Mouse (Mus musculus): ENCODE data around the gene Fgd2. TPM values are rescaled to one million over a fixed set of nuclear protein-coding genes. Genes with fewer than 3 reads are reported as not detected.

The Fgd2 gene
- polyA plus RNA-seq, 1 experiment: 56.0 TPM

DNA sequence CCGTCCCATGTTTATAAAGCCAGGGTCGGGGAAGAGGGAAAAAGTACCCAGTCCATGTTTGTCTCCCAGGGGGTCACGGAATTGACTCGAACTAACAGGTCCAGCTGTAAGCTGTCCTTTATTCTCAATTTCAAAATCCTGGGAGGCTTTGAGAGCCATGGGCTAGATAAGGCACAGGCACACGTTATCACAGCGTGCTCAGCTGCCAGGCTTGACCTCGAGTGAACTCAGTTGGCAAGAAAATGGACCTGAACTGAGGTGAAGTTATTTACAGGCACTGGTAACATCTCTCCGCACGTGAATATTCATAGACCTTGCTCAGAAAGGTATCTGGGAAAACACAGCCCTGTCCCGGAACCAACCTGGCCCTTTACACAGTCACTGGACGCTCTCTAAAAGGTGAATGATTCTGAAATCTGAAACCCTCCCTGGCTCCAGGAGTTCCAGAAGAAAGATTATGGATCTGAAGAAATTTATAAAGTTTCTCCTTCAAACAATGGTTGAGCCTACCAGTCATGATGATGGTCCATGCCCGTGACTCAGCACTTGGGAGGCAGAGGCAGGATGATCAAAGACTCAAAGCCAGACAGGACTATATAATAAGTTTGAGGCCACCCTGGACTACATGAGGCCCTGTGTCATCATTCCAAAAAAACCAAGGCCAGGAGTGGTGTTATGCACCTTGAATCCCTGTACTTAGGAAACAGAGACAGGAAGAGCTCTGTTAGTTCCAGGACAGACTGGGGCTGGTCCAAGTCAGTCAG, 59.4 kb downstream of the Fgd2 start:
- DNase-seq: no peak
- H3K27me3 ChIP-seq (ENCODE audit: control insufficient read depth, insufficient read depth, low read length): no peaks in the 10 kb centered on the region
- WGBS: 94% methylated on average over 12 of the region's 12 CpGs
- TF ChIP-seq CTCF (IDR thresholded peaks at IDR 0.05; ENCODE audit: borderline replicate concordance, control insufficient read depth, extremely low read depth, insufficient read depth, low read length, poor library complexity) (no peak), POLR2A (IDR thresholded peaks at IDR 0.05; ENCODE audit: control insufficient read depth, extremely low read depth, insufficient read depth, low read length, poor library complexity) (no peak)
- H3K27ac ChIP-seq (ENCODE audit: control insufficient read depth, insufficient read depth, low read length): no peak overlapping the region
- H3K4me1 ChIP-seq (replicated peaks; ENCODE audit: control insufficient read depth, insufficient read depth, low read length): 0 out of 2 replicates have a peak, but pooled peaks cover 4% of the 10 kb centered on the region
- H3K4me3 ChIP-seq (ENCODE audit: control insufficient read depth, insufficient read depth, low read length): no peak overlapping the region
- H3K36me3 ChIP-seq (ENCODE audit: control insufficient read depth, insufficient read depth, low read length): no peaks in the 10 kb centered on the region

DNA sequence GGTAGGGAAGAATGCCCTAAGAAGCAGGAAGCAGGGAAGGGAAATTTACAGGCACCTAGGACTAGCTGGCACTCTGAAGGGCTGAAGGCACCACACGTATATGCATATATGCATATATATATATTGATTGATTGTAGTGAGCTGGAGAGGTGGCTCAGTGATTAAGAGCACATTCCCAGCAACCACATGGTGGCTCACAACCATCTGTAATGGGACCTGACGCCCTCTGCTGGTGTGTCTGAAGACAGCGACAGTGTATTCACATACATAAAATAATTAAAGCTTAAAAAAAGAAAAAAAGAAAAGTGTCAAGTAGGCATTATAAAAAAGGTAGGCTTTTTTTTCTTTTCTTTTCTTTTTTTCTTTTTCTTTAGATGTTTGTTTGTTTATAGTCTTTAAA, 60.6 kb downstream of the Fgd2 start:
- H3K27me3 ChIP-seq (ENCODE audit: control insufficient read depth, insufficient read depth, low read length): no peaks in the 10 kb centered on the region
- no peak for TF ChIP-seq CTCF (IDR thresholded peaks at IDR 0.05; ENCODE audit: borderline replicate concordance, control insufficient read depth, extremely low read depth, insufficient read depth, low read length, poor library complexity)
- no peak for TF ChIP-seq POLR2A (IDR thresholded peaks at IDR 0.05; ENCODE audit: control insufficient read depth, extremely low read depth, insufficient read depth, low read length, poor library complexity)
- 0 out of 2 replicates have a peak, but pooled peaks cover under 1% of the 10 kb centered on the region for H3K4me1 ChIP-seq (replicated peaks; ENCODE audit: control insufficient read depth, insufficient read depth, low read length)
- H3K27ac ChIP-seq (ENCODE audit: control insufficient read depth, insufficient read depth, low read length): no peak overlapping the region
- WGBS: 94% methylated on average over 3 of the region's 3 CpGs
- no peak for DNase-seq
- H3K4me3 ChIP-seq (ENCODE audit: control insufficient read depth, insufficient read depth, low read length): no peak overlapping the region
- no peaks in the 10 kb centered on the region for H3K36me3 ChIP-seq (ENCODE audit: control insufficient read depth, insufficient read depth, low read length)

- Histone ChIP-seq H3K27ac (ENCODE audit: control insufficient read depth, insufficient read depth, low read length) (no peak overlapping the region), H3K36me3 (ENCODE audit: control insufficient read depth, insufficient read depth, low read length) (no peaks in the 10 kb centered on the region), H3K4me1 (replicated peaks; ENCODE audit: control insufficient read depth, insufficient read depth, low read length) (no peaks in the 10 kb centered on the region), H3K4me3 (ENCODE audit: control insufficient read depth, insufficient read depth, low read length) (no peak overlapping the region), H3K27me3 (ENCODE audit: control insufficient read depth, insufficient read depth, low read length) (no peaks in the 10 kb centered on the region)
- no peak for TF ChIP-seq CTCF (IDR thresholded peaks at IDR 0.05; ENCODE audit: borderline replicate concordance, control insufficient read depth, extremely low read depth, insufficient read depth, low read length, poor library complexity)
- no peak for TF ChIP-seq POLR2A (IDR thresholded peaks at IDR 0.05; ENCODE audit: control insufficient read depth, extremely low read depth, insufficient read depth, low read length, poor library complexity)
- no peak for DNase-seq
- 96% methylated on average over 6 of the region's 6 CpGs for WGBS
Measured at GRCm38 (mm10) chr17:29422337-29422736, 61.6 kb downstream of the Fgd2 start.

DNA sequence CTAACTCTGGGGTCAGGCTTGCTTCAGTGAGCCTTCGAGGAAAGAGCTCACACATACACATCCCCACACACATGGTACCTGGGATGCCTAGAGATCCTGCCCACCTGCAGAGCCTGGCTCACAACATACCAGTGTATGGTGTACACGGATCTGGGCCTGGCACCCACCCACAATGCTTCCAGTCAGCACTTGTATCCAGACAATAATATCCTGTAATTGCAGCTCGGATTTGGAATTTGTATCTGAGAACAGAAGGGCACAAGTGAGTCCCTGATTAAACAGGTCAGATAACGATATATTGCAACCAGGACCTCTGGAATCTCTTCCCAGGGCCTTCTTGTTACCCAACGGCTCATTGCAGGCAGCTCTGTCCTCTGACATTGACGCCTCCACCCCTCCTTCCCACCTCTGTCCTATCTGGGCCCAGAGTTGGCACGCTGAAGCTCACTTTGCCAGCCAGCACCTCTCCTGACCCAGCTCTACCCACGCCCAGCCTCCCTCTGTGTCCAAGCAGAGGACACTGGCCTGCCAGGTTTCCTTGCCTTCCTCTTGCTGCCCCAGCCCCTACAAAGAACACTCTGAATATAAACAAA, 62.3 kb downstream of the Fgd2 start:
- TF ChIP-seq POLR2A (IDR thresholded peaks at IDR 0.05; ENCODE audit: control insufficient read depth, extremely low read depth, insufficient read depth, low read length, poor library complexity) (no peak), CTCF (IDR thresholded peaks at IDR 0.05; ENCODE audit: borderline replicate concordance, control insufficient read depth, extremely low read depth, insufficient read depth, low read length, poor library complexity) (no peak)
- Histone ChIP-seq H3K4me3 (ENCODE audit: control insufficient read depth, insufficient read depth, low read length) (no peak overlapping the region), H3K4me1 (replicated peaks; ENCODE audit: control insufficient read depth, insufficient read depth, low read length) (peaks cover 2% of the 10 kb centered on the region), H3K27me3 (ENCODE audit: control insufficient read depth, insufficient read depth, low read length) (no peaks in the 10 kb centered on the region), H3K27ac (ENCODE audit: control insufficient read depth, insufficient read depth, low read length) (no peak overlapping the region), H3K36me3 (ENCODE audit: control insufficient read depth, insufficient read depth, low read length) (no peaks in the 10 kb centered on the region)
- WGBS: 92% methylated on average over 8 of the region's 8 CpGs
- DNase-seq: no peak

GRCm38 (mm10) chr17:29423991-29424390, 63.3 kb downstream of the Fgd2 start:
- no peak overlapping the region for H3K27ac ChIP-seq (ENCODE audit: control insufficient read depth, insufficient read depth, low read length)
- no peak overlapping the region for H3K4me3 ChIP-seq (ENCODE audit: control insufficient read depth, insufficient read depth, low read length)
- peaks cover 7% of the 10 kb centered on the region for H3K4me1 ChIP-seq (replicated peaks; ENCODE audit: control insufficient read depth, insufficient read depth, low read length)
- 94% methylated on average over 2 of the region's 2 CpGs for WGBS
- TF ChIP-seq CTCF (IDR thresholded peaks at IDR 0.05; ENCODE audit: borderline replicate concordance, control insufficient read depth, extremely low read depth, insufficient read depth, low read length, poor library complexity) (no peak), POLR2A (IDR thresholded peaks at IDR 0.05; ENCODE audit: control insufficient read depth, extremely low read depth, insufficient read depth, low read length, poor library complexity) (no peak)
- H3K36me3 ChIP-seq (ENCODE audit: control insufficient read depth, insufficient read depth, low read length): no peaks in the 10 kb centered on the region
- no peak for DNase-seq
- H3K27me3 ChIP-seq (ENCODE audit: control insufficient read depth, insufficient read depth, low read length): no peaks in the 10 kb centered on the region

- H3K27ac ChIP-seq (ENCODE audit: control insufficient read depth, insufficient read depth, low read length): no peak overlapping the region
- no peak for DNase-seq
- H3K4me1 ChIP-seq (replicated peaks; ENCODE audit: control insufficient read depth, insufficient read depth, low read length): peaks cover 11% of the 10 kb centered on the region
- H3K27me3 ChIP-seq (ENCODE audit: control insufficient read depth, insufficient read depth, low read length): no peaks in the 10 kb centered on the region
- no peak overlapping the region for H3K4me3 ChIP-seq (ENCODE audit: control insufficient read depth, insufficient read depth, low read length)
- WGBS: 94% methylated on average over 9 of the region's 9 CpGs
- TF ChIP-seq CTCF (IDR thresholded peaks at IDR 0.05; ENCODE audit: borderline replicate concordance, control insufficient read depth, extremely low read depth, insufficient read depth, low read length, poor library complexity) (no peak), POLR2A (IDR thresholded peaks at IDR 0.05; ENCODE audit: control insufficient read depth, extremely low read depth, insufficient read depth, low read length, poor library complexity) (no peak)
- no peaks in the 10 kb centered on the region for H3K36me3 ChIP-seq (ENCODE audit: control insufficient read depth, insufficient read depth, low read length)
Measured at GRCm38 (mm10) chr17:29425345-29425744, 64.6 kb downstream of the Fgd2 start.

Data from thymus, adult 2 months (tissue).